Mouse (Mus musculus) lung, postnatal 0 days (tissue): Measurements from ENCODE around the gene Ifit3.

Experiments used
- CTCF ChIP-seq: IDR thresholded peaks from 2 replicates; pipeline ENCODE4 v1.5.1; 2016; ENCODE audit warnings: antibody characterized with exemption, mild to moderate bottlenecking
- EP300 ChIP-seq: IDR thresholded peaks from 2 replicates; pipeline ENCODE4 v1.6.1; 2016; ENCODE audit warnings: antibody characterized with exemption, mild to moderate bottlenecking, control low read depth

DNA sequence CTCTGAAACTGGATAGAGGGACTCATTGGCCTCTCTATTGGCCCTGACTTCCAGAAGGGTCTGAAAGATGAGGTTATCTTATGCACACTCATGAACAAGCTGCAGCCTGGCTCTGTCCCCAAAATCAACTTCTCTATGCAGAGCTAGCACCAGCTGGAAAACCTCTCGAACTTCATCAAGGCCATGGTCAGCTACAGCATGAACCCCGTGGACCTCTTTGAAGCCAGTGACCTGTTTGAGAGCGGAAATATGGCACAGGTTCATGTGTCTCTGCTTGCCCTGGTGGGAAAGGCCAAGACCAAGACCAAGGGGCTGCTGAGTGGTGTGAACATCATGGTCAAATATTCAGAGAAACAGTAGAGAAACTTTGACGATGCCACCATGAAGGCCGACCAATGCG lies 40.5 kb downstream of the Ifit3 start:
- TF ChIP-seq CTCF (no peak), EP300 (no peak)
